Mouse (Mus musculus): ENCODE results near the gene Idh3a. TPM values are rescaled to one million over a fixed set of nuclear protein-coding genes. Genes with fewer than 3 reads are reported as not detected.

The Idh3a gene
- 21.1 and 25.0 TPM in 2 replicates for polyA plus RNA-seq (2012)

DNA sequence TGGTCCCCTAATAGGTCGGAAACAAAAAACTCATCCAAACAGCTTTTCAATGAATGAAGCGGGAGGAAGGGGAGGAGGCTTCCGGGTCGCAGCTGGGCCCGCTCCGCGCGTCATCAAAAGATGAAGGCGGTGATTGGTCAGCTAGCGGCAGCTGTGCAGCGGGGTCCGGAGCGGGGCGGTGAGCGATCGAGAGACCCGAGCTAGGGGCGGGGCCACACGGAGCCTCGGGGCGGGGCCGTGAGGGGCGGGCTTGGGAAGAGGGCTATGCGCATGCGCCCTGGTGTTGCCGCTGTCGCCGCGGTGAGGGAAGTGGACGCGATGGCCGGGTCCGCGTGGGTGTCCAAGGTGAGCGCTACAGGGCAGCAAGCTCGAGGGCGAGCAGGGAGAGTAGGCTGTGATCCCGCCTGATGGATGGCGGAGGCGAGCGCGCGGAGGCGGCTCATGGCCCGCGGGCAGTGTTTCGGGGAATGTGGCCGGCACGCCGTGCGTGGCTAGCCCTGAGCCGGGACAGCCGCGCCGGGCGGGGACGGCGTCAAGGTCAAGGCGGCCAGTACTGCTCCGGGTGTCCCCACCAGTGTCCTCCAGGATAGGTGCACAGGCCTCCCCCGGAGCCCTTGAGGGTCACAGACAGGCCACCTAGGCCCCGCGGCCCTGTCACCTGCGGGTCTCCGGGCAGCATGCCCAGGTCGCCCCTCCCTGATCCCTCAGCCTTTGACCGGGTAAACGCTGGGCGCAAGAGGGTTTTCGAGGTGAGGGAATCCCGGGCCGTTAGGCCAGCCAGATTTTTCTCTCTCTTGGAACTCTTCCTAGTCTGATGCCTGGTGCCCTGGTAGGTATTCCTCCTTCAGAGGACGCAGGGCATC, at the start of gene Idh3a:
Gene Idh3a (plus strand): TSS at position 136 of the 863 bp plus-strand sequence.
- TF ChIP-seq GATA1 (IDR thresholded peaks at IDR 0.05; ENCODE audit: low read length): no peak

DNA sequence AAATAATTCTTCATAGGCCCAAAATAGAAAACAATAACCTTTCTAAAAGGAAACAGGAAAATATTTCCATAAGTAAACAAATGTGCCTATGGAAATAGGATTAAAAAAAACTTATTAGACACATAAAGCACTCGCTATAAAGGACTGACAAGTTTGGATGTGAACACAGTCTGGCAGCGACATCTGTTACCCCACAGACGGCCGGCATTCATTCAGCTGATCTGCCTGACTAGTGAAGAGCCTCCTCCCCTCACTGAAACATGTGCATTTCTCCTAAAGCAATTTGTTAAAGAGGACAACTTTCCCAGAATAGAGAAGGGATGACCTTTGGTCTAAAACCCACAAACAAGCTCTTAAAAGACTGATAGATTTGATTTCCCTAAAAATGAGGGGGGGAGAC, 49.1 kb upstream of the Idh3a start:
- TF ChIP-seq GATA1 (IDR thresholded peaks at IDR 0.05; ENCODE audit: low read length): no peak

DNA sequence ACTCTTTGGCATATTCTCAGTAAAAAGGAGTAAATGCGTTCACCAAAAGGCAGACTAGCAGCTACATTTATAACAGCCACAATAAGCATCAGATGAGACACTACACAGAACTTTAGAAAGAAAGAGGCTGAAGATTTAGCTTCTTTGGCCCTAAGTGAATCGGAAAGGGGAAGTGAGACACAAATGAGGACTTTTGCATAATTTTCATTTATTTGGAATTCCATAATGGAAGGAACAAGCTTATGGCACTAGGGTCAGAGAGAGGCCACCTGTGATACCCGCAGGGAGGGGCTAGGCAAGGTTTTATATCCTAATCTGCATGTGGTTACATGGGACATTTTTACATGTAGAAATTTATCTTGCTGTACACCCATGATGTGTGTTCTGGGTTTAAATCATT, 48.7 kb upstream of the Idh3a start:
- TF ChIP-seq GATA1 (IDR thresholded peaks at IDR 0.05; ENCODE audit: low read length): no peak

DNA sequence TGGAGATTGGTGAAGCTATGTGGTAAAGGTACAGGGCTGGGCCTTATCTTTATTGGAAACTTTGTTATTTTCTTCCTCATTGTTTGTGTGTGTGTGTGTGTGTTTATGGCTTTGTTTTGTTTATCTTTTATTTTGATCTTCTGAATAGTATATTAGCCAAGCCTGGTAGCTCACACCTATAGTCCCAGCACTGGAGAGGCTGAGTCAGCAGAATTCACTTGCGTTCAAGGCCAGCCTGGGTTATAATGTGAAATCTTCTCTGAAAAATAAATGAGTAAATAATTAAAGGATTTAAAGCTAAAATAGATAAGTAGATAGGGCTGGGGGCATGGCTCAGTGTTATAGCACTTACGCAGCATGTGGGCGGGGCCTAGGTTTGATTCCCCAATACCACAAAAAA, 47.9 kb upstream of the Idh3a start:
- no peak for TF ChIP-seq GATA1 (IDR thresholded peaks at IDR 0.05; ENCODE audit: low read length)

DNA sequence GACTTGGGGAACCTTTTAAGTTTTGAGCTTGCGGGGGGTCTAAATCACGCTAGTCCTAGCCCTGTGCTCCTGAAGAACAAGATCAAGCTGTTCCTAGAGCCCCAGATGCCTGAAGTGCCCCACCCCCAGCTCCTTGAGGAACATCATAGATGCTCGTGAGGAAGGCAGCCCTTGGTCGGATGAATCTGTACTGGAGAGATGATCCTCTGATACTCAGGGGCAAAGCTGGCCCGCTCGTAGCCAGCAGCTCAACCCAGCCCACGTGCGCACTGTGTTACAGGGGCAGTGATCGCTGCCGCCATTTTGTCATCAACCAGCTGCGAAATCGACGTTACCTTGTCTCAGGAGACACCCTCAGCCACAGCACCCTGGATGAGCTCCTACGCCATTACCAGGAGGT, 47.5 kb upstream of the Idh3a start, which contains the start of gene Sh2d7:
Gene Sh2d7 (plus strand): TSS at position 301 of the 400 bp plus-strand sequence.
- TF ChIP-seq GATA1 (IDR thresholded peaks at IDR 0.05; ENCODE audit: low read length): no peak

DNA sequence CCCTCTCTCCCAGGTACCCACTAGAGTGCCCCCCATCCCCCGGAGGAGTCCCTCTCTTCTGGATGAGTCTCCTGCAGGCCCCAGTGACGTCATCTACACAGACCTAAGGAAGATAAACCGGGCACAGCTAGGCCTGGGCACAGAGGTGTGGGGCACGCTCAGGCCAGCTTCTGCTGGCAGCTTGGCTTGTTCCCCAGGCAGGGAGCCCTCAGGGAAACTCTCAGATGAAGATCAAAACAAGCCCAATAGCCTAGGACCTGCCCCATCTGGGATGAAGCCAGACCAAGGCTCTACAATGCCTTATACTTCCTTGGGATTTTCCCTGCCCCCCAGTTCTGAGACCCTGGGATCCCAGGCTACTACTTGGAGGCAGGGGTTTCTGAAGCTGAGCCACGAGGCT, 45.3 kb upstream of the Idh3a start:
- no peak for TF ChIP-seq GATA1 (IDR thresholded peaks at IDR 0.05; ENCODE audit: low read length)

DNA sequence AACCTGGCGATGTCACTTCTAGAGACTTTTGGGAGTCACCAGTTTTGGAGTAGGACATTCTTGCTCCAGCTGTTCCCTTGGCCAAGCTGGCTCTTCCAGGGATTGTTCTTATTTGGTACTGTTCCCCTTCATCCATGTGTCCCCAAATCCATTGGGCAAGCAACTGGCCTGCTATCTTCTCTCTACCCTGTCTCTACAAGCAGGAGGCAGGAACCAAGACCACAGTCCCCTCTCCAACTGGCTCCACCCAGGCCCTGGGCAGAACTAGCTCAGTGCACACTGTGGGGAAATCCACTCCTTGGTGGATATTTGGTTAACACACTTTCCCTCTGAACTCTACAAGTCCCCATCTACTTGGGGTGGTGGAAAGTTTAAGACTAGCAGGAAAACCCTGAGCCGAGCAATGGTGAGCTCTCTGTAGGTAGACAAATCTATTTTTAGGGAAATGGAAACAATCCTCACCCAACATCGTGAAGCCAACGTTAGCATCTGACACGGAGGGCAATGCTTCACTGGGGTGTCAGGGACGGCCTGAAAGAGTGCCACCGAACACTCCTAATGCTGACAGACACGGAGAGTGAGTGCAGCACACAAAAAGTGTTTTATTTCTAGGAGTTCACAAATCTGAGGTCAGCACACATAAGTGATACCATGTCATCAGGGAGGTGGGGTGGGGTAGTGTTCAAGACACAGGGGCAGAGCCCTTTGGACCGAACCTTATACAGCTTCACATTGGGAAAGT, 41.8 kb upstream of the Idh3a start:
- TF ChIP-seq GATA1 (IDR thresholded peaks at IDR 0.05; ENCODE audit: low read length): no peak

DNA sequence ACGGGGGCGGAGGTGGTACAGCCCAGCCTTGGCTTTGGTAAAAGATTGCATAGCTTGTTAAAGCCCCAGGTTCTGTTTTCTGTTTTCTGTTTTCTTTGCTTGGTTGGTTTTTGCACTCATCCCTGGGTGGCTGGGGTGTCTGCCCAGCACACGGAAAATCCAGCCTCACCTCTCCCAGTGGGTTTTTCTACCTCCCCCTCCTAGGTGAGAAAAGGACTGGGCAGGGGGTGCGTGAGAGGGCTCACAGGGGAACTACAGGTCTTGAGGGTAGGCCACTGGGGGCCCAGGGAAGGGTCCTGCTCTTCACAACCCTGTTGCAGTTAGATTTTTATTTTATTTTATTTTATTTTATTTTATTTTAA, 41.2 kb upstream of the Idh3a start:
- TF ChIP-seq GATA1 (IDR thresholded peaks at IDR 0.05; ENCODE audit: low read length): no peak

DNA sequence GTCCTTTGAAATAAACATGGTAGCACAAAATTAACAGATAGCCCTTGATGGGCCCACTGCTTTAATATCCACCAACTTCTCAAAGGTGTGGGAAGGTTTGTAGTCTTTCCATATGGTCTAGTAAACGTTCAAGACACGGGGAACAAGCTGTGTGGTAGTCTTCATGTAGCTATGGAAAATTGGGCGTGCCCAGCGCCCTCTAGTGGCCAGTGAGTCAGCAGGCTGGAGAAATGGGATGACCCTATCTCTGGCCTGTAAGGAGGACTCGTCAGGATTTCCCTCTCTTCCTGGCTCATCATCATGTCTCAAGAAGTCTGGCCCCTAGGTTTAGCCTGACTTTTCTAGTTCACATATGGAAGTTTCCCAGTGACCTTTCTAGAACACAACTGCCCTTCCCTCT, 38.6 kb upstream of the Idh3a start:
- TF ChIP-seq GATA1 (IDR thresholded peaks at IDR 0.05; ENCODE audit: low read length): no peak

DNA sequence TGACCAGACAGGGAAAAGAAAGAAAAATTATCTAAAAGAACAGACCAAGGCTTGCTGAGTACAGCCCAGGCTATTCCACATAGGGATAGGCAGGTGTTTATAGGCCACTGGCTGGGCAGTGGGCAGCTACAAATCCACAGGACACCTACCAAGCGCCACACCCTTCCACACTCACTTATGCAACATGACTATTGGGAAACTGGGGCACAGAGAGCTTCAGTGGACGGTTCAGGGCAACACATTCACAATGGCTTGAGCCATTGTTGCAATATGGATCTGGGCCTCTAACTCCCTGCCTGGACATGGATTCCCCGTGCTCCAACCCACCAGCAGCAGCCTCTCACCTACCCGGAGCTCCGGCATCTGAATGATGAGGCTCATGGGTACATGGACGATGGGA, 36.7 kb upstream of the Idh3a start:
- TF ChIP-seq GATA1 (IDR thresholded peaks at IDR 0.05; ENCODE audit: low read length): no peak

DNA sequence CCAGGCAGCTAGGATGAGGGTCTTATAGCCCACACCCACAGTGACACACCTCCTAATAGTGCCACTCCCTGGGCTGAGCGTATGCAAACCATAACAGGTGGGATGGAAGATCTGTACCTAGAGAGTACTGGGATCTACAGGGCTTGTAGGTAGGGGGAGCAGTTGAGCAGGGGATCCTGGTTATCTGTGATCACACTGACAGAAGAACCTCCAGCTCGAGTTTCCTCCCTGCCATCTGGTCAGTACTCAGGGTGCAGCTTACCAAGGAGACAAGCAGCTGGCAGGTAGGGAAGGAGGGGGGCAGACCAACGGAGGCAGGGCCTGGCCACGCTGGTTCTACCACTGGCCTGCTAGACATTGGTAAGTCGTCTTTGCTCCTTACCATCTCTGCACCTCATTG, 33.7 kb upstream of the Idh3a start:
- TF ChIP-seq GATA1 (IDR thresholded peaks at IDR 0.05; ENCODE audit: low read length): no peak

DNA sequence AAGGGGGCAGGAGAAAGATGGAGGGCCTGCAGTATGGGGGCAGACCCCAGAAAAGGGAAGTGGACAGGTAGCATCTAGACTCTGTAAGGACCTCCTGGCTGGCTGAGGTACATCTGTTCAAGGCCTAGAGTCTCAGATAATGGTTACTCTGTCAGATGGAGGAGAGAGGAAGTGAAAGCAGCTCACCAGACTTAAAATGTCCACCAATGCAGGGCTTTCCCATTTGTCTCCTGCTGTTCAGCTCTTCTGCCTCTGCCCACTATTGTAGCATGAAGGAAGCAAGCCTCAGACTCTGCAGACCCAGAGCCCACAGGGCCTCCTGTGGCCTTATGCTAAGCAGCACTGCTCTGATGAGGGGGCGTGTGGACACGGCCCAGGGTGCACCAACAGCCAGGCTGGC, 31.1 kb upstream of the Idh3a start:
- no peak for TF ChIP-seq GATA1 (IDR thresholded peaks at IDR 0.05; ENCODE audit: low read length)

DNA sequence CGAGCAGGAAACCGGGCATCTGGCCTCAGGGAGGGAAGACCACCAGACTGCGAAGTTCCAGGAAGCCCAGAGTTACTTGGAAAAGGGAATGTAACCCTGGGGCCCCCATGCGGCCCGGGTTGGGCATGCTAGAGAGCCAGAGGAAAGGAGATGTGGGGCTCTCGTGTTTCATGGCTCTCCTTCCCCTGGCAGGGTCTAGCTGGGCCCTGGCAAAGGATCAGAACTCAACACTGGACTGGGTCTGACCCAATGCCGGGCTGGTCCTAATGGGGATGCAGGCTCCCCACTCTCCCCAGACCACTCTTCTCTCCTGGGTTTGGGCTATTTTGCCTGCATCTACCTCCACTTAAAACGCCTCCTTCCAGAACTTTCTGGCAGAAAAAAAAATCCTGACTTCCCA, 27.4 kb upstream of the Idh3a start:
- TF ChIP-seq GATA1 (IDR thresholded peaks at IDR 0.05; ENCODE audit: low read length): no peak

DNA sequence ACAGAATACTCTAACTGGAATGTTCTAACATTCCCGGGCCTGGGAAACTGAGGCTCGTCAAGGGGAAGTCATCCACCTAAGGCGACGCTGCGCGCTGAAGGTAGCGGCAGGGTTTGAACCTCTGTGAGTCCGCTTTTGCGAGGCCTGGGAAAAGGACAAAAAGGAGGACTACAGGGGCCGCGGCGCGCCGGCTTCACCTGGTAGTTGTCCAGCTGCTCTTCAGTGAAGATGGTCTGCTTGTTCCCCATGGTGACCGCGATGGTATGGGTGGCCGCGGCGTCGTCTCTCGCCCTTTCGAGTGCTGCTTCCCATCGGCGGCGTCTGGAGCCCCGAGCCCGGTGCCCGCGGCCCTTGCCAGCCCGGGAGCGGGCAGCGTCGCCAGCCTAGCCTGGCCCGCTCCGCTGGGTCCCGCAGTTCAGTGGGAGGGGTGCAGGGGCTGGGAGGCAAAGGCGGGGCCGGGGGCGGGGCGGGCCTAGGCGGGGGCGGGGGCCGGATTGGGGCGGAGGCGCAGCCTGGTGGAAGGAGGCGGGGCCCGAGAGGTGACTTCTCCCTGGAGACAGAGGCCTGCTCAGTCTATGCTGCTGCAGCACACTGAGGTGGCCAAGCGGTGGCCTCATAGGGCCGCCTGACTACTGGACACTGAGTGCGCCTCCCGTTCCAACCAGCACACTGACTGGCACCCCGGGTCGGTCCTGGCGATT, 26.2 kb upstream of the Idh3a start, which contains the start of gene Cib2:
Gene Cib2 (minus strand): TSS at position 448 of the 701 bp plus-strand sequence.
- no peak for TF ChIP-seq GATA1 (IDR thresholded peaks at IDR 0.05; ENCODE audit: low read length)

DNA sequence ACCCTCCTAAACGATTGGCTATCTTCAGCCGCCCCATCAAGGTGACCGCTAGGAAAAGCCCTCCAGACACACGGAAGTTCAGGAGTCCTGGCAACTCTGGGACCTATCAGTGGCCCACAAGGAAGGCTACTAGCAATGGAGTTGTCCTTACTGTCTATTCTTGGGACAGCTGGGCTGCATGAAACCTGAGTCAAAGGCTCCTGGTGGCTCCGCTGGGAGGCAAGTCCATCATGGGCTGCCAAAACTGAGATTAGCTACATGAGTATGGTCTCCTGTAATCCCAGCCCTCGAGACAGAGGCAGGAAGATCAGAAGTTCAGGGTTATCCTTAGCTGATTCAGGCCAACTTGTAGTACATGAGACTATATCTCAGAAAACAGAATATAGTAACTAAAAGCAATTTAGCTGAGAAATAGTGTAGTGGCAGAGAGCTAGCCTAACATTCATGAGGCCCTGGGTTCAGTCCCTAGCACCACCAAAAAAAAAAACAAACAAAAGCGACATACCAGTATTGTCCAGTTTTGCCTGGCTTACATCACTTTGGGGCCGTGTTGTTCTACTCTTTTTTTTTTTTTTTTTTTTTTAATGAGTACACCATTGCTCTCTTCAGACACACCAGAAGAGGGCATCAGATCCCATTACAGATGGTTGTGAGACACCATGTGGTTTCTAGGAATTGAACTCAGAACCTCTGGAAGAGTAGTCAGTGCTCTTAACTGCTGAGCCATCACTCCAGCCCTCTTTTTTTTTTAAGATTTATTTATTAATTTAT, 25.1 kb upstream of the Idh3a start:
- no peak for TF ChIP-seq GATA1 (IDR thresholded peaks at IDR 0.05; ENCODE audit: low read length)

All from G1E-ER4 (cell line).